Mouse (Mus musculus) small intestine, adult 2 months (tissue): Measurements from ENCODE around the gene Tlr5.

ENCODE experiments used
- CTCF ChIP-seq: fragments of 200-500 bp; IDR thresholded peaks from 2 replicates; pipeline ENCODE4 v1.5.1; 2012; ENCODE audit warnings: low read depth, mild to moderate bottlenecking, control low read depth, inconsistent platforms, low read length, moderate library complexity, mixed read lengths; ENCODE audit not compliant: insufficient replicate concordance, insufficient read length; ENCODE audit errors: extremely low read depth
- POLR2A ChIP-seq: fragments of 200-500 bp; IDR thresholded peaks from 2 replicates; pipeline ENCODE4 v1.6.1; 2012; ENCODE audit warnings: low read depth, mild to moderate bottlenecking, control low read depth, inconsistent platforms, low read length, moderate library complexity

DNA sequence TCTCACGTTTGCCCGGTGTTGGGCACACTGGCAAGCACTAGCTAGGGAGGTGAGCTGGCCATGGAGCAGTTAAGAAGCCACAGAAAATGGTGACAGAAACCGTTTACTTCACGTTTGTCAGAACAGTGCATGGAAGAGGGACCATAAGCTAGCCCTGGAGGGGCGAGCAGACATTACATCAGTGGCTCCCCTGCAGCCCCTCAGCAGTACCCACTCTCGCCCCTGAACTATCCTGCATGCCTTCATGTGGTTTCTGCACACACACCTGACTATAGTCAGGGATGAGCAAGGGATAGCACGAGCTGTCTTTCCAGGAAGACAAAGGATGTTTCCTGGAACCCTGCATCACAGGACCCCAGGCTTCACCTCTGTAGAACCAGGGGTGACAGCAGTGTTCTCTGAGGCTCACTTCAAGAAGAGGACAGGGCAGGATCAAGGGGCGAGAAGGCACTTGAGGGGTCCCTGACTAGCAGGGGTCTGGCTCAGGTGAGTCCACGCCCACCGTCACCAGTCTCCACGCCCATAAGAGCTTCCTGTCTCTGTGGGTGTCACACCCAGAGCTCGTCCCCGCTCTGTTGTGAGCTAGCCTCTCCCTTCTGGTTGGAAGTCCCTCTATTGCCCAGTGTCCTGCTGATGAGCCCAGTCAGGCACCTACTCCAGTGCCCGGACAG is 35.6 kb downstream of the Tlr5 start:
- TF ChIP-seq POLR2A, result no peak
- TF ChIP-seq CTCF, result no peak
